ENCODE assay signal across 28 mouse cellular contexts in the genomic region with DNA sequence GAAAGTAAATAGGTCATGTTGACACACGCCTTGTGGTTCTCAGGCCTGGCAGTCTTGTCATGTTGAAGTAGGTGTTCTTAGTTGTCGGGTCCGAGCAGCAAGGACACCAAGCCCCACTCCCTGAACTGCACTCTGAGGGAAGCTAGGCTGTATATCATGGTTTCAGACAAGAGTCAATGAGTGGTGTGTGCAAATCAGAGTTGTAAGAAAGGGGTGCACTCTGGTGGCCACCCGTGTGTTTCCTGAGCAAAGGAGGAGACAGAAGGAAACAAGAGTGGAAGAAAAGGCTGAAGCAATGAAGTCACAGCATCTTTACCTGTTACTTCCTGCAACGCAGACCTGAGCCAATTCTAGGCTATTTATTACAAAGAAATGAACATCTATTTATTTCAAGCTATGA.
"Had no signal": no experiment of that assay in that cellular context is flagged by ENCODE, and none has a peak within 500 bp of the region (broad histone marks: within the 10 kb centered on the region; RNA-seq: fewer than 3 reads in every experiment).

No protein-coding gene starts in this region.

- ATAC-seq: forebrain, embryonic 13.5 days; forebrain, embryonic 14.5 days; forebrain, embryonic 15.5 days; forebrain, embryonic 16.5 days; forebrain, postnatal 0 days had no signal

- H3K9me3 ChIP-seq: embryonic facial prominence, embryonic 10.5 days; embryonic facial prominence, embryonic 12.5 days; embryonic facial prominence, embryonic 13.5 days; embryonic facial prominence, embryonic 15.5 days; forebrain, embryonic 10.5 days; forebrain, embryonic 12.5 days; forebrain, embryonic 13.5 days; forebrain, embryonic 15.5 days had no signal

- H3K27me3 ChIP-seq: embryonic facial prominence, embryonic 12.5 days; embryonic facial prominence, embryonic 13.5 days; embryonic facial prominence, embryonic 15.5 days; forebrain, embryonic 12.5 days; forebrain, embryonic 13.5 days; forebrain, embryonic 15.5 days had no signal

- H3K36me3 ChIP-seq: embryonic facial prominence, embryonic 10.5 days; embryonic facial prominence, embryonic 12.5 days; embryonic facial prominence, embryonic 13.5 days; embryonic facial prominence, embryonic 15.5 days; forebrain, embryonic 10.5 days; forebrain, embryonic 12.5 days; forebrain, embryonic 15.5 days had no signal

- DNase-seq: cerebellum, adult 8-10 months; cerebellum, adult 9-10 months; cerebellum, adult 9-11 months; cerebellum, postnatal 10 days; cerebellum, postnatal 14 days; cerebellum, postnatal 25 days; cerebellum, postnatal 36 days; embryo, embryonic 11 days; forebrain, postnatal 0 days; gastrocnemius, adult 2 months; gastrocnemius, postnatal 10 days; gastrocnemius, postnatal 14 days; gastrocnemius, postnatal 25 days; gastrocnemius, postnatal 36 days; heart, adult 11 months; heart, adult 18-20 months; heart, adult 2 months had no signal

- H3K4me1 ChIP-seq: embryonic facial prominence, embryonic 10.5 days; embryonic facial prominence, embryonic 12.5 days; embryonic facial prominence, embryonic 13.5 days; embryonic facial prominence, embryonic 15.5 days; forebrain, embryonic 10.5 days; forebrain, embryonic 12.5 days; forebrain, embryonic 13.5 days; forebrain, embryonic 15.5 days had no signal

- H3K27ac ChIP-seq: embryonic facial prominence, embryonic 10.5 days; embryonic facial prominence, embryonic 12.5 days; embryonic facial prominence, embryonic 13.5 days; embryonic facial prominence, embryonic 15.5 days; forebrain, embryonic 10.5 days; forebrain, embryonic 12.5 days; forebrain, embryonic 13.5 days; forebrain, embryonic 15.5 days; gastrocnemius, adult 2 months; heart, adult 2 months had no signal

- H3K4me2 ChIP-seq: embryonic facial prominence, embryonic 12.5 days; embryonic facial prominence, embryonic 13.5 days; embryonic facial prominence, embryonic 15.5 days; forebrain, embryonic 12.5 days; forebrain, embryonic 13.5 days; forebrain, embryonic 15.5 days had no signal

- H3K4me3 ChIP-seq: embryonic facial prominence, embryonic 10.5 days; embryonic facial prominence, embryonic 12.5 days; embryonic facial prominence, embryonic 13.5 days; embryonic facial prominence, embryonic 15.5 days; erythroblast, embryonic 14.5 days; forebrain, embryonic 10.5 days; forebrain, embryonic 12.5 days; forebrain, embryonic 13.5 days; forebrain, embryonic 15.5 days; gastrocnemius, adult 2 months; heart, adult 2 months had no signal

- H3K9ac ChIP-seq: embryonic facial prominence, embryonic 12.5 days; embryonic facial prominence, embryonic 13.5 days; embryonic facial prominence, embryonic 15.5 days; forebrain, embryonic 12.5 days; forebrain, embryonic 13.5 days; forebrain, embryonic 15.5 days; forebrain, postnatal 0 days had no signal
